Mouse (Mus musculus) ES-Bruce4 (cell line): ENCODE data around the gene Nt5c1a.

ENCODE experiments used
- CTCF ChIP-seq: IDR thresholded peaks from one replicate; pipeline ENCODE4 v1.8.1; 2011; ENCODE audit warnings: low read depth, low read length
- EP300 ChIP-seq: IDR thresholded peaks from 2 replicates; pipeline ENCODE4 v1.6.1; 2011; ENCODE audit warnings: low read depth, low read length; ENCODE audit not compliant: insufficient read depth
- POLR2A ChIP-seq: IDR thresholded peaks from one replicate; pipeline ENCODE4 v1.8.1; 2011; ENCODE audit warnings: low read length; ENCODE audit not compliant: insufficient read depth

DNA sequence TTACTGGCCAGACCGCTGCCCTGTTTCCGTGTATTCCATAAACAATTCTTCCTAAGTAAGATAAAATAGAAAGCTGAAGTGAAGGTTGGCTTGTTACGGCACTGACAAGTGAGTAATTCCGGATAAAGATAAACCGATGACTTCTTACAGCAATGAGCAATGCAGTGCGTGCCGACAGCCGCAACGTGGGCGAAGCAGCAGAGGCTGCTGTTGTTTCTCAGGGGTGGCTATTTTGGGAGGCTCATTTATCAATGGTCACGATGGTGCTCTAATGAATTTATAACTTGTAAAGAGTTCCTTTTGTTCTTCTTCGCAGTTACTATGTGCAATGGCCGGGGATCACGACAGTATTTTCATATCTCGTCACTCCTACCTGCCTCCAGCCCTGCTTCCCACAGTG lies 37.1 kb upstream of the Nt5c1a start:
- no peak for TF ChIP-seq CTCF
- TF ChIP-seq POLR2A: no peak
- no peak for TF ChIP-seq EP300
